Mouse (Mus musculus): ENCODE measurements around the gene Dtd2.

Dtd2 gene

GRCm38 (mm10) chr12:51990629-51991028 lies 15.7 kb downstream of the Dtd2 start:
- intact Hi-C loops (cut with DNase I): loop anchor here (10.0 kb wide), 1 partner anchor 176 kb away; no protein-coding TSS in a partner anchor

GRCm38 (mm10) chr12:51988536-51988935 lies 17.8 kb downstream of the Dtd2 start:
- intact Hi-C loops (cut with DNase I): no loop called here

- intact Hi-C loops (cut with DNase I): no loop called here
Observed at GRCm38 (mm10) chr12:51985826-51986225, 20.5 kb downstream of the Dtd2 start.

- intact Hi-C loops (cut with DNase I): no loop called here
Observed at GRCm38 (mm10) chr12:51985163-51985748, 21.0 kb downstream of the Dtd2 start.

- intact Hi-C loops (cut with DNase I): no loop called here
Observed at GRCm38 (mm10) chr12:51983625-51984024, 22.7 kb downstream of the Dtd2 start.

- intact Hi-C loops (cut with DNase I): no loop called here
Observed at GRCm38 (mm10) chr12:51976531-51976930, 29.8 kb downstream of the Dtd2 start.

GRCm38 (mm10) chr12:51974381-51974780 lies 31.9 kb downstream of the Dtd2 start:
- intact Hi-C loops (cut with DNase I): no loop called here

- intact Hi-C loops (cut with DNase I): no loop called here
Observed at GRCm38 (mm10) chr12:51972269-51973065, 33.8 kb downstream of the Dtd2 start.

- intact Hi-C loops (cut with DNase I): no loop called here
Observed at GRCm38 (mm10) chr12:51971070-51971664, 35.1 kb downstream of the Dtd2 start, which contains the start of gene Heatr5a. Gene Heatr5a (minus strand): TSS chr12:51971321.

GRCm38 (mm10) chr12:51970352-51971069 lies 35.8 kb downstream of the Dtd2 start:
- intact Hi-C loops (cut with DNase I): no loop called here

- intact Hi-C loops (cut with DNase I): no loop called here
Observed at GRCm38 (mm10) chr12:51969876-51970275, 36.4 kb downstream of the Dtd2 start.

GRCm38 (mm10) chr12:51969092-51969491 lies 37.2 kb downstream of the Dtd2 start:
- intact Hi-C loops (cut with DNase I): no loop called here

GRCm38 (mm10) chr12:51967915-51968595 lies 38.2 kb downstream of the Dtd2 start:
- intact Hi-C loops (cut with DNase I): no loop called here

- intact Hi-C loops (cut with DNase I): no loop called here
Observed at GRCm38 (mm10) chr12:51957626-51958025, 48.7 kb downstream of the Dtd2 start.

- intact Hi-C loops (cut with DNase I): no loop called here
Observed at GRCm38 (mm10) chr12:51952309-51952708, 54.0 kb downstream of the Dtd2 start.

GRCm38 (mm10) chr12:51947498-51947945 lies 58.8 kb downstream of the Dtd2 start:
- intact Hi-C loops (cut with DNase I): loop anchor here (5.0 kb wide), 1 partner anchor 50 kb away; no protein-coding TSS in a partner anchor

- intact Hi-C loops (cut with DNase I): loop anchor here (5.0 kb wide), 1 partner anchor 52 kb away; no protein-coding TSS in a partner anchor
Observed at GRCm38 (mm10) chr12:51945331-51945730, 61.0 kb downstream of the Dtd2 start.

- intact Hi-C loops (cut with DNase I): no loop called here
Observed at GRCm38 (mm10) chr12:51939848-51940247, 66.5 kb downstream of the Dtd2 start.

Measured in adrenal gland (tissue).